Mouse (Mus musculus): ENCODE data around the gene Ccdc96.
A peak's percentile ranks its signal among the peaks of the same experiment; 100 is the strongest.

Gene Ccdc96

GRCm38 (mm10) chr5:36474283-36474682 lies 10.1 kb upstream of the Ccdc96 start:
- peak; percentile 64 for DNase-seq

- no peak for DNase-seq
These were observed 6.9 kb upstream of the Ccdc96 start for GRCm38 (mm10) chr5:36477486-36477885.

DNA sequence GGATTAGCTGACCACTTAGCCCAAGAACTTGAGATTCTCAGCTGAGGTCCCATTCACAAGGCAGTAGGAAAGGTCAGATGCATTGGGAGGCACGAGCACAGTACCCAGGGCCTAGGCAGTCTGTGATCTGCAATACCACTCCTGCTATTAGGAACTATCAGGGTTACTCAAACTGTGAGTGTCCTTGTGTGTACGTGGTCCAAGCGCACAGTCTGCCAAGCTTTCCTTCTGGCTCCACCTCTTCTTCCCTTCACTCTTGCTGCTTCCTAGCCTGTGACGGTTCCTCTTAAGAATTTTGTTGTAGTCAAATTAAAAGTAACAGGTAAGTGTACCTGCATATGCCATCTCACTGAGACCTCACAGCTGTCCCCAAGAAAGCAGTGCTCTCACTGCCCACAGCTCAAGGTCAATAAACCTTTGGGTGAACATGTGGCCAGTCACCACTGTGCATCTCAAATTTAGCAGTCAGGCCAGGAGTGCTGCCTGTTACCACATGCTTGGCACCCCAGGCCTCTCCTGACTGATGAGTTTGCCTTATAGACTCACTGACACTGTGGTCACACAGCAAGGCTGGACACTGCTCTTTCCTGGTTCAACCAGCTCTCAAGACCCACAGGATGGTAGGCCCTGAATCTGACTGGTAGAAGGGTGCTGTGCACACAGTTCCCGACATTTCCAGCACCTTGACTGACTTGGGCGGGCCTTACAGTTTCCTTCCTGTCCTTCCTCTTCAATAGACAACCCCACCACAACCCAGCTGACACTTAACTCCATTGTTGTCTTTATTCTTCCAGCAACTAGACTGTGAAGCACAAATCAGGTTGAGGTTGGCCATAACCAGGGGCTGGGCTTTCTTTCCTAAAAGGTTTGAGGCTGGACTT lies 5.6 kb upstream of the Ccdc96 start:
- no peak for DNase-seq

DNA sequence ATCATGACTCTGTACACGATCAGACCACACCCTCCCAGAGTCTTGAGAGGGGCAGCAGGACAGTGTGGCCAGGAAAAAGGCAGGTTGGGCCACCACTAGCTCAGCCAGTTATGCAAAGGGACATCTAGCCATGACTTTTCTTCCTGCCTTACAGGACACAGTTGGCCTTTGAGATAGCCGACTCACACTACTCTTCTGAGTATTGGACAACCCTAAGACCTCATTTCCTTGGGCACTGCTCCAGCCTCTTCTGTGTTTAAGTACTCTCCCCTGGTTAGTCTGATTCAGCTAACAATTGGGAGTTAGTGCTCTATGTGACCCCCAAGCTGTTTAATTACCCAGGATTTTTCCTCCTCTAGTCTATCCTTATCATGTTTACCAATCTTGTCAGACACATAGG lies 4.7 kb upstream of the Ccdc96 start:
- no peak for DNase-seq

DNA sequence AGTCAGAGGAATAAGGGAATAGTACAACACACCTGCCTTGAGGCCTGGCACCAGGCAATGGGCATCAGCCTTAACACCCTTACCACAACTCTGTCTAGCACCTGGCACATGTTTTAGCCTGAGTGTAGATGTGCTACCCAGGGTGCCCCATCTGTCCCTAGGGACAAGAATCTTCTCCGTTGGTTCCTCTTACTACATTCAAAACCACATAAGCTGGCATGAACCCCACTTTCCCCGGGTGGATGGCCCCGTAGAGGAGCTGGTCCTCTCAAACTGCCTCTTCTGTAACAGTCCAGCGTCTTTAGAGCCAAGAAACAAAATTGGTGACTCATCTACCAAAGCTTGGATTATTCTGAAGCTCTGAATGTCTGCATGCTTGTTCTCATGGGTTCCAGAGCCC lies 4.0 kb upstream of the Ccdc96 start:
- no peak for DNase-seq

- no peak for DNase-seq
These were observed 3.3 kb upstream of the Ccdc96 start for GRCm38 (mm10) chr5:36481114-36481513.

- DNase-seq, result peak; percentile 34
These were observed 936 bp upstream of the Ccdc96 start for GRCm38 (mm10) chr5:36483203-36484101.

DNA sequence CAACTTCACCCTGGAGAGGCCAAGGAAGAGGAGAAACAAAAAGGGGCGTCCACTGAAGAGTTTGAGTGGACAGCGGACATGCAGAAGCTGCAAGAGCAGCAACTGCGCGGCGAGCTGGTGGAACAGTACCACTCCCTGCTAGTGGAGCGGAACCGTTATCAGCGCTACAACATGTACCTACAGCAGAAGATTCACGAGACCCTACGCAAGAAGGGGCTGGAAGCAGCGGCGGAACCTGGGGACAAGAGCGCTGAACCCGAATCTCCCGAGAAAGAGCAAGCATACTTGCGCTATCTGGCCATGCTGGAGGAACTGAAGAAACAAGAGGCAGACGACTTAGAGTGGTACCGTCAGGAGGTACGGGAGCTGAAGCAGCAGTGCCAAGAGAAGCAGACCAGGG lies 918 bp downstream of the Ccdc96 start:
- DNase-seq, result no peak

GRCm38 (mm10) chr5:36489225-36489624 lies 4.8 kb downstream of the Ccdc96 start:
- DNase-seq, result no peak

DNA sequence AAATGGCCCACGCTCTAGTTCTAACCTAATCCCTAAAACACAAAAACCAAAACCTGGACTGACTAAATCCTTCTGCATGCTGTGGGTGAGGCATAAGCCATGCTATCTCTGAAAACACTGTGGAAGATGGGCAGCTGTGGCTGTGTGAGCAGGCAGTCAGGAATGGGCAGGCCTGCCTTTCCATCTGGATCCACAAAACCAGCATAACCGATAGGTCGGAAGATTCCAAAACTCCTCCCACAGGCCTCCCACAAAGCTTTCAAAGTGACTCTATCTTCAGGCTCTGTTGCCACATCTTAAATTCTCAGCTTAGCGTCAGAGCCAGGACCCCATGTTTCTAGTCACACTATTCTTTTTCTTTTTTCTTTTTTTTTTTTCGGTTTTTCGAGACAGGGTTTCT lies 9.5 kb downstream of the Ccdc96 start:
- peak; percentile 62 for DNase-seq

- DNase-seq, result peak; percentile 30
These were observed 10.3 kb downstream of the Ccdc96 start for GRCm38 (mm10) chr5:36494709-36495108.

- DNase-seq, result no peak
These were observed 20.8 kb downstream of the Ccdc96 start for GRCm38 (mm10) chr5:36505235-36505634.

- DNase-seq, result no peak
These were observed 21.3 kb downstream of the Ccdc96 start for GRCm38 (mm10) chr5:36505643-36506042.

DNA sequence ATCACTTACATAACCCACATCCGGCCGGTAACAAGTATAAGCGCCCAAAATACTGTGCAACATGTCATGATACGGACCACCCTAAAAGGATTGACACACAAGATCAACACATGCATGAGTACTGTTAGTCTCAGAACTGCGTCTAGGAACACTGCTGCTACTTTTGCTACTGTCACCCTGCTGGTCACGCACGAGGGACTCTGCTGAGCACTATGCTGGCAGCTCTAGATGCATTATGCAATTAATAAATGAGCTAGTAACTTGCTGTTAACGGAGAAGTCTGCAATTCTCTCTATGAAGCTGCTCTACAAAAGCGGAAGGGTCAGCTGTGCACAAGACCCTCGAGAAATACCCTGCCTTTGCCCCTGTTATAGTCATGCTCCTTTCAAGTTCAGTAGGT lies 24.0 kb downstream of the Ccdc96 start:
- DNase-seq, result no peak

GRCm38 (mm10) chr5:36510956-36511355 lies 26.6 kb downstream of the Ccdc96 start:
- no peak for DNase-seq

DNA sequence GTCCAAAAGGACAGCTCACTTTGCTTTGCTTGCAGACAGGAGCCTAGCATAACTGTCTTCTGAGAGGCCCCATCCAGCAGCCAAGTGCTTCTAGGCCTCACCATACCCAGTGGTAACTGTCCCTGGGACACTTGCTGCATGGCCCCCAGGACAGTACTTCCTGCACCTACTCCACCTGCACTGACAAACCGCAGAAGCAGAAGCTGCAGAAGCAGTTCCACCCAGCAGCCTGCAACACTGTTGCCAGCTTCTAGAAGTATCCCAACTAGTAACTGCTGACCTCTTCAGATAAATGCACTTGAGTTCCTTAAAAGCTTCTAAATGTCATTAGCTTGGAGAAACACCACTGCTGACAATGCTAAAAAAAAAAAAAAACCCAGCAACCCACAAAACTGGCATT lies 30.7 kb downstream of the Ccdc96 start:
- no peak for DNase-seq

DNA sequence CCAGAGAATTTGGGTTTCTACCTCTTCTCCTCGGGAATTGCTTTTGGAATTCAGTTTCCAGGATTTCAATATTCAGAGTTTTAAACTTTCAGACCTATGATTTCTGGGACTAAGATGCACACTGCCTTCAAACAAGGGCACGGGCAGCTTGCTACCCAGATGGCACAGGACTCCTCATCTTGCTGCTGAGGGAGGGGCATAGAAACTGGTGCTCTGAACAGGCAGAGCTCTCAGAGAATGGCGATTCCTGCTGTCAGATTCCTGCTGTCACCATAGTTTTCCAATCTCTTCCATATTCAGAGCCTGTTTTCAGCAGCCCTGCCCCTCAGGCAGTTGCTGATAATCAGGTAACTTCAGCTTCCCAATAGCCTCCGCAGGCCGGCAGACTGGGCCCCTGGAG lies 31.2 kb downstream of the Ccdc96 start:
- DNase-seq, result no peak

DNA sequence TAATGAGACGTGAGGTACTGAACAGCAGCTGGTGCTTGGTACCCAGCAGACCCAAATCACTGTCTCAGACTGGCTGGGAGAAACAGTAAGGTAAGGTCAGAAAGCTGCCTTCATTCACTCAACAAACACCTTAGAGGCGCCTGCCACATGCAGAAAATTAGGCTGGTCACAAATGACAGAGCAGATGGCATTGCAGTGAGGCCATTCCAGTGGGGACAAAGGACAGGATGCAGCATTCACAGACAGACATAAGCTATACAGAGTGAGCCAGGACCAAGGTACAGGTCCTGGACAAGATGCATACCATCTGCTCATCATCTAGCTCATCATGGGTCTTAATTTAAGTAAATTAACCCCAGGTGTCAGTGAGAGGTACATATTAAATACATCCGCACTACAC lies 33.2 kb downstream of the Ccdc96 start:
- no peak for DNase-seq

DNA sequence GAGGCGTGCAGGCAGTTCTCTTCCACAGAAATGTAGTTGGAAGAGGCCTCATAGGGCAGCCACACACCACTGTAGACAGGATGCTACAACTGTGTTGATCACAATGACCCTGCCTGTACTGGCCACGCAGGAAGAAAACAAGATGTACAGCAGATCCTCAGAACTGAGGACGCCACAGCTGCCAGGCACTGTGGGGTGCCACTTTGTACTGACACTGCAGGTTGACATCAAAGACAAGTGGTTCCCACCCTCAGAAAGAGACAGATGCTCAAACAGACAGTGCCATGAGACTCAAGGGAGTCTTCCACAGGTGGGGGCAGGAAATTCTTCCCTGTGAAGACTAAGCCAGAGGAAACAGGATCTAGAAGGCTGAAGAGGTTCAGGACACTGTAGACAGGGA lies 35.4 kb downstream of the Ccdc96 start:
- DNase-seq, result no peak

DNA sequence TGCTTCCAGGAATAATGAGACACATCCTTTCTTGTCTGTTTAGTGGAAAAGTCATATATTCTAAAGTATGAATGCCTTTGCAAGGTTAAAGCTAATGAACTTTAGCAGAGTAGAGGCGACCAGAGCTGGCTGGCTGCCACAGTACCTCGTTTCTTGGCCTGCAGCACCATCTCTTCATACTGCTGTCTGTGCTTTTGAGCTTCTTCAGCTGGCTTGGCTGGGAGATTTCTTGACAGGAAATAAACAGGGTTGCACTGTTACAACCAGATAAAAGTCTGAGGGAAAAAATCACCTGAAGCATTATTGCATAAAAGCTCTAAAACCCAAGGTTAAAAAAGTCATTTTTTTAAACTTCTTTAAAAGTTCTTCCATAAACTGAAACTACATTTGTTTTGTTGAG lies 38.4 kb downstream of the Ccdc96 start:
- DNase-seq, result no peak

DNA sequence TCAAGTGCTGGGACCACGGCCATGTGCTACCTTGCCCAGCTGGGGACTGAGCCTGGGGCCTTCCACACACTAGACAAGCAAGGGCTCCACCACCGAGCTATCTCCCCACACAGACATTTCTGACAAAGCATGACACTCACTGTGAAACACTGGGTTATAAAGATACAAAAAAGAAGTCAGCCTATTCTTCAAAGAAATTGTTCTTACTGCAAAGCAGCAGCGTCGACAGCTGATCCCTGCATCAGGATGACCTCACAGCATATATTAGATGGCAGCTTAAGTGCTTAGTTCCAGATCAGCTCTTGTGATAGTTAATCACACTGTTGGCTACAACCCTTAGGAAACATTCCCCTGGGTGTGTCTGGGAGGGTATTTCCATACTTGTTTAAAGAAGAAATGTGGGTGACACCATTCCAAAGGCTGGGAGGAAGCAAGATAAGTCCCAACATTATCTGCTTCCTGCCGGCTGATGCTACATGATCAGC lies 38.9 kb downstream of the Ccdc96 start:
- DNase-seq, result no peak

GRCm38 (mm10) chr5:36525216-36525615 lies 40.8 kb downstream of the Ccdc96 start:
- DNase-seq, result no peak

DNA sequence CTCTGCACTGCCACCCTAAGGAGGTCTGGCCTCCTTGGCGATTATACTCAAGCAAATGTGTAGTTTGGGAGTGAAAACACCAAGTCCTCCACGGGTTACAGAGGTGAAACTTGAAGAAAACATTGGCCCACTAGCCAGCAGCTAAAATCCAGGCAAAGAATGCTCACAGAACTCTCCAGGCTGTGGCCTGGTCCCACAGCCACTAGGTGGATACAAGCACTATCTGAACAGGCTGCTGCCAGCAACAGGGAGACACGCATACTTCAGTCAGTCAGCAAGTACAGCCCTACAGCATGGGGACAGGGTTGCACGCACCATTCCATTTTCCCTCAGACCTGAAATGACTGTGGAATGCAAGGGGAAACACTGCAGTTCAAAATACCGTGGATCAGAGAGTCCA lies 41.9 kb downstream of the Ccdc96 start:
- DNase-seq, result no peak

DNA sequence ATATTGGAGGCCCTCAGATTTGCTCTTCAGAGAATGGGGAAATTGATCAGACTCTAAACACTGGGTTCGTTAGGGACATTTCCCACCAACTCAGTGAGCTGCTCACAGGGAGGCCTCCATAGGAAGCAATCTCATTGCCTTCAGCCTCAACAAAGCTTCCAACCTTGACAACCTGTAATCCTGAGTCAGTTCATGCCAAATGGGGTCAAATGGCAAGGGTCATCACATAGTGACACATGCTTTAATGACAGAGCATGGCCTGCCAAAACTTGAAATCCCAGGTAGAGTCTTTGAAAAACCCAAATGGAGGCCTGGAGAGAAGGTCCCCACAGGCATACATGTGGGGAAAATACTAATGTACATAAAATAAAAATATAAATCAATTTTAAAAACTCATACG lies 42.5 kb downstream of the Ccdc96 start:
- DNase-seq, result no peak
